Mouse (Mus musculus) testis, postnatal 14 days (tissue): Measurements from ENCODE around the gene AC140267.1.
A peak's percentile ranks its signal among the peaks of the same experiment; 100 is the strongest.

ENCODE experiments used
- DNase-seq: peaks from one replicate; pipeline ENCODE4 v3.0.0; 2021; ENCODE audit warnings: low spot score

AC140267.1 gene

DNA sequence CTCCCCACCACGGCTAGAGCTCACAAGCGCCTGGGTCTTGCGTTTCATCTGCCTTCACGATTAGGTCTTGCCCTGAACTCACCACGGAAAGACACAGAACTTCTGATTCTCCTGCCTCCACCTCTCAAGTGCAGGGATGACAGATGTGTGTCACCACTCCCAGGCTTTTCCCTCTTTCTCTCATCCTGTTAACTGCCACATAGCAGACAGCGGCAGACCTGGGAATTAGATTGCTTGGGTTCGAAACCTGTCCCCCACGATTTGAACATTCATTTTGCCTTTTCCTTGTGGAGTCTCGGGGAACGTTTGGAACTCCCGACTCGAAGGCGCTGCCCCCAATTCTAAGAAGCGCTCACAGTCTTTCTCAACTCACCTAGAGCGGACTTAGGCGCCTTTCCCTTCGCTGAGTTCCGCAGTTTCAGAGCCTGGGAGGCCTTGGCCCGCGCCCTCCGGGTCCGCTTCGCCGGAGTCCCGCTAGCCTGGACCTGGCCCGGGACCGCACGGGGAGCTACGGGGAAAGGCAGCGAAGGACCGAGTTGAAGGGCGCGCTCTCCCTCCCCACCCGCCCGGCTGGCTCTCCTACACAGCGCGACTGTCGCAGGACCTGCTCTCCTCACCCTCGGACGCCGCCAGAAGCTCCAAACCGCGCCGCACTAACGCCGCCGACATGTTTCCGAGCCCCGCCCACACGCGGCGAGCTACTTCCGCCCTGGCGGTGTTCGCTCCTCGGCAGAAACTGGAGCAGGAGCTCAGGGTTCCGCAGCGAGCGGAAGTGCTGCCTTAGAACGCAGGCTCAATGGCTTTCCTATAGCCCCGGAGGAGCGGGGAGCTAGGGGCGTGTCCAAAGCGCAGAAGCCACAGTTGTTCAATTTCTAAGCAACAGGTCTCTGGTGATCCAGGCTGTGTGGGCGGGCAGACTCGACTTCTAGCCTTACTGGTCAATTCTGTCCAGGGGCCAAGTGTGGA is 28.3 kb downstream of the AC140267.1 start, which contains the start of gene Rps19bp1:
TSS of gene Rps19bp1 (minus strand) at position 706 of the 966 bp plus-strand sequence.
- DNase-seq: peak; percentile 90

DNA sequence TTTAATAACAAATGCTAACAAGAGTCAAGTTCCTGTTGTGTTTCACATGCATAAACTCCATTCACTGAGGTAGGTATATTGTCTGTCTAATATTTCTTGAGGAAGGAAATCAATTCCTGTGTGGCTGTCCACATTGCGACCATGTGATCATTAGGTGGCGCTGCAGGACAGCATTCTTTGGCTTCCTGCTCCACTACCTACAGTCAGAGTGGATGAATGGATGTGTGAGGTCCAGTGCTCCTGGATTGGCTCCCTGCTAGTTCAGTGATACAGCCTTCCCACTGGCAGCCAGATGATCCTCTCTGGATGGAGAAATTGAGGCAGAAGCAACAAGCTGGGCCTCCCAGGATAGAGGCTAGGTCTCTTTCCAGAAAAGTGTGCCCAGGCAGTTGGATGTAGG is 30.6 kb downstream of the AC140267.1 start:
- no peak for DNase-seq

DNA sequence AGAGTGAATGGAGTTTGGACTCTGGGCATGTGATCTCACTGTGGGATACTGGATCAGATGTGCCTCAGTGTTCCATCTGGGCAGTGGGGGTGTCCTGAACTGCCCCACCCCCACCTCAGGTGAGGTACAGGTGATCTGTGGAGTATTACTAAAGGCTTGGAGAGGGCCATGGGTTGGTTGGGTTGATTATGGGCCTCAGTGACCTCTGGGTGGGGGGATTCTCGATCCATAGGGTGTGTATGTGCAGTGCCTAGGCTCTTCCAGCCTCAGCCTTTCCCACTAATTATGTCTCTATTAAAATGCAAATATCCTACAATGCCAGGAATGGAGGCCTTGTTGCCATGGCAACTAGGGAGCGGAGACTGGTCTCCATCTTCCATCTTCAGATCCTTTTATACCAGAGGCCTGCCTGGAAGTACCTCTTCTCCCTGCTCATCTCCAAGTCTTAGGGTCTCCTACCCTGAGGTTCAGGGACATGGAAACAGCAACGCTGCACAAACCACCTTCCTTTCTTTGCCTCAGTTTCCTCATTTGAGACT is 36.3 kb downstream of the AC140267.1 start:
- DNase-seq: no peak

DNA sequence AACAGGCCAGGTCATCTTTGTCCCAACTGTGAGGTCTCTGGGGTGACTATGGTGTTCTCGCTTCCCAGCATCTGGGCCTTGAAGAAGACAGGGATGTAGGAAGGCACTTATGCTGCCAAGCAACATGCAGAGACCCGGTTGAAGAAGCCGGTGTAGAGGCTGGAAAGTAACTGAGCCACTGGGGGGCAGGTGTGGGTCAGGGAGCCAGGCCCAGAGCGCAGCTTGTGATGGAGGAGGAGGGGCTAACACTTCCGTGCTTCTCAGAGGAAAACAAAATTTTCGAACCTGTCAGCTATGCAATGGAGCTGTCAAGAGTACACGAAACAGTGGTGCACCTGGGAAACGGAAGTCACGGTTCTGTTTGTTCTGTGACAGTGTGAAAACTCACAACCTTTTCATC is 41.5 kb downstream of the AC140267.1 start:
- no peak for DNase-seq

DNA sequence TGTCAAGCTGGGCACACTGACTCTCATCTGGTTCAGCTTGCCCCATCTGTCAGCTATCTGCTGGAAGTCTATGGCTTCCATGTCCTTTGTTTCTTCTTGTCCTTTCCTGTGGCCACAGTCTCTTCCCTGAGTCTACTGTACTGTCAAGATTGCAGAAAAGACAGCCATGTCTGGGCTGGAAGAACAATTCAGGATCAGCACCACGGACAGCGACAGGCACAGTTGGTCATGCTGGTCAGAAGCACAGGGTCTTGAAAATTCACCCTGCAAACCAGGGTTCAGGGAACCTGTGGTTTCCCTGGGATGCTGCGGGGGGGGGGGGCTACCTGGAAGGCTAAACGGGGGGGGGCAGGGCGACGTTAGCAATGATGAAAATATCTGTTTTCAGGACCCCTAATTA is 42.0 kb downstream of the AC140267.1 start:
- DNase-seq: no peak

DNA sequence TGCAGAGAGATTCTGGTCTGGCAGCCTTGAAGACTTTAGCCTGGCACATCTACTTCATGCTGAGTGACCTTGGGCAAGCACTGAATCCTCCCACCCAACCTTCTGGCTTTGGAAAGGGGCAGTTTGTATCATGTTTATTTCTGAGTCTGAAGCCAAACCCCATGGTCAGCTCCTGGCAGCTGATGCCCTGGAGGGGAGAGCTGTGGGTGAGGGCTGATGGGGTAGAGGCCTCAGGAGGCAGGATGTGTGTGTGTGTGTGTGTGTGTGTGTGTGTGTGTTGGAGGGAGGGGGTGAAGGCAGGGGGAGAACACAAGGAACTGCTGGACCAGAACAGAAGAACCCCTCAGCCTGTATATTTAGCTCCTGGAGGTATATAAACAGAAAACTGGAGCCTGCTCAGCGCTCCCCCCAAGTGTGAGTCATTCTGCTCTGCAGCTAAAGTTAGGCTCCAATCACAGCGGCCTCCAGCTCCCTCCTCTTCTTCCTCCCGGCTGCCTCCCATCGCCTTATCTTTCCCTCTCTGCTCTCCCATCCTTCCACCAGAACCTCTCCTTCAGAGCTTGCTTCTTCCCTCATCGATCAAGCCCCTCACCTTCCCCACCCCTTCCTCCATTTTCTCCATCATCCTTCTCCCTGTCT is 42.6 kb downstream of the AC140267.1 start:
- no peak for DNase-seq

DNA sequence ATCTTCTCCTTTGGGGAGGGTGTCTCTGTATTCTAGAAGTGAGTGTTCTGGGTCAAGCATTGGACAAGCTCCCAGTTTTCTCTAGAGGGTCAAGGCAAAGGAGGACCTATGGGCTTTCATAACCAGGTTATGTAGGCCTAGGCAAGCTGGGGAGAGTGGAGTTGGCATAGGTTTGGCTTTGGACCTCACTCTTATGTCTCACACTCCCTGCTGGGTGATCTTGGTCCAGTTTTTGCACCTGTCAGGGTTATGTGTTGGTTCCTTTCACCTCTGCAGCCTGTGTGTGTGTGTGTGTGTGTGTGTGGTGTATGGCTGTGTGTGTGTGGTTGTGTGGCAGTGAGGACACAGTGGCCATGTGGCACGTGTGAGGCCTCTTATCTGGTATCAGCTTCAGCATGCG is 43.4 kb downstream of the AC140267.1 start:
- no peak for DNase-seq

DNA sequence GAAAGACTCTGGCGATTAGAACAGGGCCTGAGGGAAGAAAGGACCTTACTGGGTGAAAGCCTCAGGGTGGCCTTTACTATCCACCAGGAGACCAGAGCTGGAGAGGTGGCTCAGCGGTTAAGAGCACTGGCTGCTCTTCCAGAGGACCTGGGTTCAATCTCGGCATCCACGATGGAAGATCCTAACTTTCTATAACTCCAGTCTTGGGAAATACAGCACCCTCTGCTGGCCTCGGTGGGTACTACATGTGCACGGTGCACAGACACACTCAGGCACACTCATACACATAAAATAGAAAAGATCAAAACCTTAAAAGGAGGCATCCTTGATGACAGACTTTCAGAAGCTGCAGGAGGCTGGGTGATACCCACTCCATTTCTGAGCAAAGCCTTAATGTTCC is 45.0 kb downstream of the AC140267.1 start:
- DNase-seq: no peak
